Mouse (Mus musculus) liver, postnatal 0 days (tissue): ENCODE data around the gene Alcam.

Source experiments
- CTCF ChIP-seq: sonication (generic); IDR thresholded peaks from 2 replicates; pipeline ENCODE4 v1.5.1; 2016; ENCODE audit warnings: antibody characterized with exemption, low read depth
- EP300 ChIP-seq: IDR thresholded peaks from 2 replicates; pipeline ENCODE4 v1.6.1; 2016; ENCODE audit warnings: antibody characterized with exemption, low read depth, mild to moderate bottlenecking

GRCm38 (mm10) chr16:52329420-52329819, 124.5 kb downstream of the Alcam start:
- TF ChIP-seq CTCF (no peak), EP300 (no peak)
